Mouse (Mus musculus) G1E (cell line): ENCODE measurements around the gene Fas.

ENCODE experiments used
- CTCF ChIP-seq: IDR thresholded peaks from 2 replicates; pipeline ENCODE4 v1.5.1; 2012; ENCODE audit warnings: low read depth, low read length, inconsistent platforms, mixed read lengths
- GATA1 ChIP-seq: IDR thresholded peaks from 2 replicates; pipeline ENCODE4 v1.6.1; 2012; ENCODE audit warnings: borderline replicate concordance, low read length, inconsistent platforms, mixed read lengths
- GATA2 ChIP-seq: IDR thresholded peaks from 2 replicates; pipeline ENCODE4 v1.6.1; 2012; ENCODE audit warnings: low read depth, low read length, inconsistent platforms, borderline replicate concordance
- POLR2AphosphoS5 ChIP-seq: IDR thresholded peaks from 2 replicates; pipeline ENCODE4 v1.6.1; 2012; ENCODE audit warnings: low read depth, low read length, inconsistent platforms; ENCODE audit not compliant: insufficient replicate concordance
- TAL1 ChIP-seq: conservative IDR thresholded peaks from 2 replicates; pipeline ENCODE4 v1.6.1; 2012; ENCODE audit warnings: low read depth, low read length, inconsistent platforms, mixed read lengths

DNA sequence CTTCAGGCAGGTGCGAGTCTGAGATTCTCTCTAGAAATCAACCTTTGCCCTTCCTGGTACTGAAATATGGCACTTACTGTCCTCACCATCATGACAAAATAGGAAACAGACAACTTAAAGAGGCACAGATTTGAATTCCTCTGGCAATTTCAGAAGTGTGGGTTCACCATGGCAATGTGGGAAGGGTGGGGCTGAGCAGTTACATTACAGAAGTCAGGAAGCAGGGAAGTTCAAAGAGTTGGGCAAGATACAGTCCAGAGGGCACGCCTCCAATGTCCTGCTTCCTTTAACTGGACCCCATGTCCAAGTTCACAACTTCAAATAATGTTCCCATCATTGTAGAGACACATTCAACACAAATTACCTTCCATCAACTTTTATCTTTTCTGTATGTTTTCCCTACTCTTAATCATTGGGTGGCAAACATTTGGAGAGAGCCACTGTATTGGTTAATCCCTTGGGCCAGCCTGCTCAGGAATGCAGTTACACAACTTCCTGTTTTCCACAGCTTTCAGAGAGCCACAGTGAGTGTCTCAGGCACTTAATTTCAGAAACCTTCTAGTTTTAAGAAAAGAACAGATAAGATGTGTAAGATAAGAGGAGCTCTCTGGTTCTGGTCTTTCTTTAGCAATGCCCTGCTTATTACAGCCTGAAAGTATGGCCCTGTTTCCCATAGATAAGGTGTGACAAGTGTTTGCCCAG lies 28.0 kb upstream of the Fas start:
- TF ChIP-seq CTCF (no peak), TAL1 (no peak), GATA1 (no peak), GATA2 (no peak), POLR2AphosphoS5 (no peak)
